Mouse (Mus musculus) liver, embryonic 13.5 days (tissue): ENCODE results near the gene P4ha1. TPM values are rescaled to one million over a fixed set of nuclear protein-coding genes. Genes with fewer than 3 reads are reported as not detected.
"Not testable (repeated sequence)": the region's sequence is repeated elsewhere in the genome, so short reads cannot be mapped to it uniquely, and the experiment has no call there.

Source experiments
- ATAC-seq: fragments of 200-750 bp; cut with Nextera tagmentation; 2 replicates; pipeline ENCODE4 v1.8.0; 2017; ENCODE audit warnings: low read depth, mild to moderate bottlenecking, moderate number of reproducible peaks, moderate library complexity
- DNase-seq: peaks from one replicate; pipeline ENCODE4 v3.0.0; 2022
- H3K27ac ChIP-seq: fragments of 300-500 bp; sonication (generic); 2 replicates; pipeline ENCODE4 v1.5.1; 2015; ENCODE audit warnings: moderate library complexity, mild to moderate bottlenecking, inconsistent platforms
- H3K27me3 ChIP-seq: fragments of 300-500 bp; sonication (generic); 2 replicates; pipeline ENCODE4 v1.6.1; 2015; ENCODE audit warnings: mild to moderate bottlenecking, inconsistent platforms
- H3K36me3 ChIP-seq: fragments of 300-500 bp; sonication (generic); 2 replicates; pipeline ENCODE4 v1.6.1; 2015; ENCODE audit warnings: mild to moderate bottlenecking, inconsistent platforms
- H3K4me1 ChIP-seq: fragments of 300-500 bp; sonication (generic); replicated peaks from 2 replicates; pipeline ENCODE4 v1.6.1; 2015; ENCODE audit warnings: inconsistent platforms
- H3K4me2 ChIP-seq: fragments of 300-500 bp; sonication (generic); 2 replicates; pipeline ENCODE4 v1.6.1; 2015; ENCODE audit warnings: inconsistent platforms, mild to moderate bottlenecking, moderate library complexity
- H3K4me3 ChIP-seq: fragments of 300-500 bp; sonication (generic); replicated peaks from 2 replicates; pipeline ENCODE4 v1.5.1; 2015; ENCODE audit warnings: mild to moderate bottlenecking, inconsistent platforms
- H3K9ac ChIP-seq: fragments of 300-500 bp; sonication (generic); 2 replicates; pipeline ENCODE4 v1.6.1; 2015; ENCODE audit warnings: mild to moderate bottlenecking, inconsistent platforms
- H3K9me3 ChIP-seq: fragments of 300-500 bp; sonication (generic); replicated peaks from 2 replicates; pipeline ENCODE4 v1.6.1; 2016; ENCODE audit warnings: inconsistent platforms
- WGBS: fragments of 180-500 bp; shearing (Covaris S2); methylation state at CpG from one replicate; pipeline ENCODE4 v1.1.7; 2015; ENCODE audit not compliant: insufficient replicate concordance; 5-methylcytosine and 5-hydroxymethylcytosine counted together
- polyA plus RNA-seq: library from polyadenylated mRNA; unstranded; fragments of >200 nt; fragmentation: Nextera tagmentation; extraction: Ambion mirVana; gene quantifications from 2 replicates; pipeline ENCODE4 v1.2.1, GENCODE M21; 2015

Gene P4ha1
- polyA plus RNA-seq, 1 experiment from 2014 or later, result 13.9 TPM

DNA sequence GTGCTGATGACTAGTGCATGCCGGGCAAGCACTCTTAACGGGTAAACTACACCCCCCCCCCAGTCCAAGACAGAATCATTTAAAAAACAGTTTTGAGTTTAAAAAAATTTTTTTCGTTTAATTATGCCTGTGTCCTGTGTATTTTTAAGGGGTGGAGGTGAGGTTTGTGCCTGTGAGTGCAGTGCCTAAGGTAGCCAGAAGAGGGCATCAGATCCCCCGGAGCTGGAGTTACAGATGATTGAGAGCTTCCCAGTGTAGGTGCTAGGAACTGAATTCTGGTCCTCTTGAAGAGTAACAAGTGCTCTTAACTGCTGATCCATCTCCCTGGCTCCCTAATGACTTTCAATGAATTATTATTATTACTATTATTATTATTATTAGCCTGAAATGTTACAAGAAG, 55.6 kb downstream of the P4ha1 start:
- H3K4me3 ChIP-seq, result no peak overlapping the region
- ATAC-seq (no peak), DNase-seq (no peak)
- H3K27me3 ChIP-seq, result no peaks in the 10 kb centered on the region
- 78% methylated on average over 4 of the region's 4 CpGs for WGBS
- H3K9me3 ChIP-seq, result no peaks in the 10 kb centered on the region
- peaks cover 8% of the 10 kb centered on the region for H3K36me3 ChIP-seq
- no peak overlapping the region for H3K9ac ChIP-seq
- H3K4me1 ChIP-seq, result peaks cover 19% of the 10 kb centered on the region
- H3K27ac ChIP-seq, result no peak overlapping the region
- H3K4me2 ChIP-seq, result no peak overlapping the region

DNA sequence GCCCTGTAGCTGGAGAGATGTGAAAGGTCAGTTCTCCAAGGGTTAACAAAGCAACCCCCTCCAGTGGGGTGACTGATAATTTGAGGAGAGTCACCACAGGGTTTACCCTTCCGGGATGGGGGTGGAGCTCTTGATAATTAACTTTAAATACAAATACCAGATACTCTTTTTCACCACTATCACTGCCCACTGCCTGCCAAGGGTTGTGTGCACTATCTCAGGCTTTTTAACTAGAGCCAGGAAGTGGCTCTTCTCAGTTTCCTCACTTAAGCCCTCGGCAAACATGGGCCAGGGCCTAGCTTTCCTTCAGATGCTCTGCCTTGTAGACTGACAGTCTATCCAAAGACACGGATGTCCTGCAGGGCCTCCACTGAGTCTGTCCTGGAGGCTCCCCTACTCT, 56.8 kb downstream of the P4ha1 start:
- 15% methylated on average over 3 of the region's 3 CpGs for WGBS
- no peaks in the 10 kb centered on the region for H3K27me3 ChIP-seq
- peak overlapping the region; percentile 8; the same call in 1 of the 2 replicates for H3K4me2 ChIP-seq
- DNase-seq (no peak), ATAC-seq (peak; percentile 35)
- H3K9ac ChIP-seq, result 0 out of 2 replicates have a peak overlapping the region, but pooled peaks have one; percentile 10
- peaks cover 19% of the 10 kb centered on the region for H3K4me1 ChIP-seq
- no peaks in the 10 kb centered on the region for H3K36me3 ChIP-seq
- H3K27ac ChIP-seq, result peak overlapping the region; percentile 73
- no peaks in the 10 kb centered on the region for H3K9me3 ChIP-seq
- H3K4me3 ChIP-seq, result no peak overlapping the region

DNA sequence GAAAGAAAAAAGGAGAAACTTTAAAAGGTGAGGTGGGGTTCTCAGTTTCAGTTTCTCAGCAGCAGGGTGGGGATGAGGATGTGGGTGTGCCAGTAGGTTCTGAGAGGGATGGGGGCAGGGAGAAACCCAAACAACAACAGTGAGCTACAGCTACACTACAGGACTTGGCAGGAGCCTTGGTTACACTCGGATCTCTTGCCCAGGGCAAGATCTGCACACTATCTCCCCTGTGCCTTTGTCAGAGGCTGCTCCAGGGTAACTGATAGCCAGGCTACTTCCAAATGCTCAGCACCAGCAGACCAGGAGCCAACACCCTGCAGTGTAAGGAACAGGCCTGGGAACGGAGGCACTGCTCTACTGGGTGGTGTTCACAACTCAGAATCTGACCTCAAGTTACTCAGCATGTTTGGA, 57.3 kb downstream of the P4ha1 start:
- peak; percentile 87 for ATAC-seq
- H3K4me2 ChIP-seq, result peak overlapping the region; percentile 8; the same call in 1 of the 2 replicates

DNA sequence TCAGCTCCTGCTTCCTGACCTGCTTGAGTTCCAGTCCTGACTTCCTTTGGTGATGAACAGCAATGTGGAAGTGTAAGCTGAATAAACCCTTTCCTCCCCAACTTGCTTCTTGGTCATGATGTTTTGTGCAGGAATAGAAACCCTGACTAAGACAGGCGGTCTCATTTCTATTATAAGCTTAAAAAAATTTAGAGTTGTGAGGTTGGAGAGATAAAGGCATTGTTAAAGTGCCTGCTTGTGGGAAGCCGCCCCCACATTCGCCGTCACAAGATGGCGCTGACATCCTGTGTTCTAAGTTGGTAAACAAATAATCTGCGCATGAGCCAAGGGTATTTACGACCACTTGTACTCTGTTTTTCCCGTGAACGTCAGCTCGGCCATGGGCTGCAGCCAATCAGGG, 58.5 kb downstream of the P4ha1 start:
- ATAC-seq, H3K27me3 ChIP-seq, H3K9ac ChIP-seq, H3K4me3 ChIP-seq, H3K27ac ChIP-seq, H3K4me2 ChIP-seq, H3K9me3 ChIP-seq, H3K36me3 ChIP-seq, DNase-seq: not testable (repeated sequence)
- 78% methylated on average over 6 of the region's 10 CpGs for WGBS
- H3K4me1 ChIP-seq, result peaks cover 19% of the 10 kb centered on the region

More for the DNA sequence above, 57.3 kb downstream of the P4ha1 start:
- Histone ChIP-seq H3K27ac (peak overlapping the region; percentile 73), H3K9me3 (no peaks in the 10 kb centered on the region), H3K36me3 (no peaks in the 10 kb centered on the region), H3K4me1 (peaks cover 19% of the 10 kb centered on the region), H3K4me3 (no peak overlapping the region), H3K27me3 (no peaks in the 10 kb centered on the region), H3K9ac (0 out of 2 replicates have a peak overlapping the region, but pooled peaks have one; percentile 10)
- 29% methylated on average over 2 of the region's 2 CpGs for WGBS
- no peak for DNase-seq

DNA sequence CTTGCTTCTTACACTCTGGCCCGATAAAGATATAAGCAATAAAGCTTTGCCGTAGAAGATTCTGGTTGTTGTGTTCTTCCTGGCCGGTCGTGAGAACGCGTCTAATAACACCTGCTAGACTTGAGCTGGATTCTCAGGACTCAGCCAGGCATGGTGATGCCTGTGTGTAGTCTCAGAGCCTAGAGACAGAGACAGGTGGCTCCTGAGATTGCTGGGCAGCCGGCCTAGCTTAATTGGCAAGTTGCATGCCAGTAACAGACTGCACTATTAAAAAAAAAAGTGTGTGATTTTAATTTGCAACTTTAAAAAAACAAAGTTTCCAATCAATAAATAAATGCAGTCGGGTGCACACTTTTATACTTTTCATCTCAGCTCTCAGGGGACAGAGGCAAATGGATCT, 63.9 kb downstream of the P4ha1 start:
- no peaks in the 10 kb centered on the region for H3K36me3 ChIP-seq
- peaks cover 4% of the 10 kb centered on the region; the same call in 1 of the 2 replicates for H3K9me3 ChIP-seq
- ATAC-seq (no peak), DNase-seq (no peak)
- 78% methylated on average over 8 of the region's 8 CpGs for WGBS
- no peak overlapping the region for H3K27ac ChIP-seq
- H3K9ac ChIP-seq, result no peak overlapping the region
- H3K4me2 ChIP-seq, result no peak overlapping the region
- H3K4me3 ChIP-seq, result no peak overlapping the region
- no peaks in the 10 kb centered on the region for H3K4me1 ChIP-seq
- H3K27me3 ChIP-seq, result no peaks in the 10 kb centered on the region

DNA sequence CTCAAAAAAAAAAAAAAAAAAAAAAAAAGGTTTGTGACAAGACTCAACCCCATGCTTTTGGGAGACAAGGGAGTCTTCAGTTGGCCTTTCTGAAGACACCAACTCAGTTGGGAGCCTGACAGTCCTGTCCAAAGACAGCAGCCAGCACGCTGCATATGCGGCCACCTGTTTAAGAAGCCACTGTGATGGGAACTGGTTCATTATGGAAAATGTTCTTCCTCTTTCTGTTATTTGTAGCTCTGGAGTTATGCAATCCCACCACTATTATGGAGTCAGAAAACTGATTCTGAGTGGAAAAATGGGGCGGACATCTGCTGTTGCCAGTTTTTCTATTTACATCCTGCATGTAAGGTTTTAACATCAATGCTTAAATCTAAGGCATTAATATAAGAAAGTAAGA, 66.6 kb downstream of the P4ha1 start:
- no peak overlapping the region for H3K27ac ChIP-seq
- DNase-seq (no peak), ATAC-seq (no peak)
- H3K4me1 ChIP-seq, result no peaks in the 10 kb centered on the region
- H3K27me3 ChIP-seq, result no peaks in the 10 kb centered on the region
- no peaks in the 10 kb centered on the region for H3K36me3 ChIP-seq
- no peak overlapping the region for H3K4me2 ChIP-seq
- peaks cover 4% of the 10 kb centered on the region; the same call in 1 of the 2 replicates for H3K9me3 ChIP-seq
- H3K4me3 ChIP-seq, result no peak overlapping the region
- no peak overlapping the region for H3K9ac ChIP-seq
- WGBS, result 86% methylated on average over 3 of the region's 3 CpGs

DNA sequence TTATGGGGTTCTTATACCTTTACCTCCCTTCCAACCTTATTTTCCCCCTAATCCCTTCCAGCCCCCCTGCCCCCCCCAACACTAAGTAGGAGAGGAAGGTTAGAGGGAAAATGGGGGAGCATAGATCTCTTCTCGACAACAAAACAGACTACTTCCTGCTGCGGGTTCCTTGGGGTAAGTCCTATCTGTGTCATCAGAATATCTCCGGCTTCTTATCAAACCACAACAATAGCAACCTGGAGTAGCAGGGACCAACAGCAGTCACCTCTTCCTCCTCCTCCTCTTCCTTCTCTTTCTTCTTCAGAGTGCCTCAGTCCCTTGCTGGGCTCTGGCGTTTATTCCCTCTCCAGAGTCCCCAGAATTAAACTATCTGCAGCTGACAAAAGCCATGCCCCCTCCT, 68.8 kb downstream of the P4ha1 start:
- WGBS, result 4% methylated on average over 4 of the region's 4 CpGs
- Histone ChIP-seq H3K9ac (no peak overlapping the region), H3K27me3 (no peaks in the 10 kb centered on the region), H3K4me1 (no peaks in the 10 kb centered on the region), H3K36me3 (no peaks in the 10 kb centered on the region), H3K4me2 (no peak overlapping the region), H3K4me3 (no peak overlapping the region), H3K27ac (no peak overlapping the region), H3K9me3 (peaks cover 4% of the 10 kb centered on the region; the same call in 1 of the 2 replicates)
- DNase-seq (no peak), ATAC-seq (no peak)

DNA sequence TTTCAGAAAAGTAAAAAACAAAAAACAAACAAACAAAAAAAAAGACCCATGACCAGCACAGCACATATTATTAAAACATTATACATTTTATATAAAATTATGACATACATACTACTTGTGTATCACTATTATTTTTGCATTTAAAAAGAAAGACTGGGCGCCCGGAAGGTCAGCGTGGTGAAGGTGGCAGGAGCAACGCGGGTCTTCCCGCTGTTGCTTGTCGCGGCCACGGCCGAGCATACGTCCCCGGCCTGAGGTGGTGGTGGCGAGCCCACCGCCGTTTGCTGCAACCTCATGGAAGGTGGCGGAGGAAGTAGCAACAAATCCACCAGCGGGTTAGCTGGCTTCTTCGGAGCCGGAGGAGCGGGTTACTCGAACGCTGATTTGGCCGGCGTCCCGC, 72.4 kb downstream of the P4ha1 start, which contains the start of gene Gm10273:
Gene Gm10273 (plus strand): TSS at position 172 of the 400 bp plus-strand sequence.
- 88% methylated on average over 12 of the region's 25 CpGs for WGBS
- not testable (repeated sequence) for H3K9ac ChIP-seq, H3K27ac ChIP-seq, H3K4me2 ChIP-seq, H3K27me3 ChIP-seq, H3K4me3 ChIP-seq, DNase-seq, H3K4me1 ChIP-seq, ATAC-seq, H3K36me3 ChIP-seq, H3K9me3 ChIP-seq

DNA sequence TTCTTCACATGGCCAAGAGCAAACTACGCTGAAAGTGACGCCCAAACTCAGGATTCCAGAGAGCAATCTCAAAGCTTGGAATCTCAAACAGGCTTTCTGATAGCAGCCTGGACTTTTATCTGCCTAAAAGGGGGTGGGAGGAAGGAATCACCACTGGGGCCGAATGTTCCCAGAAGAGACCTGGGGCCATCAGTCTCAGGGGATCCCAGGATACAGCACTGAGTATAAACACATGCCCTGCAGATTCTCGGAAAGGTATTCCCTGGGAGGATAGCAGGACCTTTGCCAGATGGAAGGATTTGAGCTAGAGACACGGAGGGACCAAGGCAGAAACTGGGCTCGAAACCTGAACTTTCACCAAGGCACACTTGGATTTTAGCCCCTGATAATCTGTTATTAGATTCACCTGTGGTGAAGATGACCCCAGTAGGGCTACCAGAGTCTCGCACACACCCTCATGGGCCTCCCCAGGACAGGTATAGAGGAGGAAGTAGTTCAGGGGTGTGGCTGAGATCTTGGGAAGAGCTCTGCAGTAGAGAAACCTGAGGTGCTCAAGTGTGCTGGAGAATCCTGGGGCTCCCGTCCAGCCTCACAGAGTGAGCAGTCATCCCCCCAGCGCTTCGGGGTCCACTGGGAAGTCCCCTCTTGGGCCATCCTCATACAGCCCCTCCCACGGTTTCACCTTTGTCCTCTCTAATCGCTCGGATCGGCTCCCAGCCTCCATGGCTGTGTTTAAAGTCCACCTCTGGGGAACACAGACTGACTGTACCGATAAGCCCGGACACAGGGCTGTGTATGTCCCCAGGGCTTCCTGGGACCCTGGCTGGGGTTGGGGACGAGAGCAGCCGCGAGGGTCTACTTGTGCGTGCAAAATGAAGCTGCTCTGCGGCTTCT, 80.0 kb downstream of the P4ha1 start, which contains the start of gene Pla2g12b:
Gene Pla2g12b (plus strand): TSS at position 762 of the 894 bp plus-strand sequence.
- Histone ChIP-seq H3K36me3 (no peaks in the 10 kb centered on the region), H3K9ac (peak within 1 kb of the TSS; percentile 53), H3K27me3 (no peaks in the 10 kb centered on the region), H3K4me2 (peak within 1 kb of the TSS; percentile 47), H3K27ac (peak within 1 kb of the TSS; percentile 73), H3K4me1 (no peaks in the 10 kb centered on the region), H3K9me3 (no peaks in the 10 kb centered on the region), H3K4me3 (peak within 1 kb of the TSS; percentile 49)
- ATAC-seq (peak; percentile 90), DNase-seq (no peak)
- WGBS, result 52% methylated on average over 21 of the region's 21 CpGs

DNA sequence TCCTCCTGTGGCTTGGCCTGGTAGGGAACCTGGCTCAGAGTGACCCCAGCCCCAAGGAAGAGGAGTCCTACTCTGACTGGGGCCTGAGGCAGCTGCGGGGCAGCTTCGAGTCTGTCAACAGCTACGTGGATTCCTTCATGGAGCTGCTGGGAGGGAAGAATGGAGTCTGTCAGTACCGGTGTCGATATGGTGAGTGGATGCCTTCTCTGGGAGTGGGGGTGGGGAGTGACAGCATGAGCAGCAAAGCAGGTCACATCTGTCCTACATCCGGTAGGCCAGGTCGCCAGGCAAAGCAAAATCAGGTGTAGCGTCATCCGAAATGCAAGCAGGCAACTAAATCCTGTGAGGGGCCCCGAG, 80.7 kb downstream of the P4ha1 start:
- Histone ChIP-seq H3K27me3 (no peaks in the 10 kb centered on the region), H3K36me3 (no peaks in the 10 kb centered on the region), H3K9me3 (no peaks in the 10 kb centered on the region), H3K4me2 (peak overlapping the region; percentile 47), H3K27ac (peak overlapping the region; percentile 73), H3K9ac (peak overlapping the region; percentile 53), H3K4me3 (peak overlapping the region; percentile 49), H3K4me1 (no peaks in the 10 kb centered on the region)
- 64% methylated on average over 10 of the region's 10 CpGs for WGBS
- ATAC-seq (peak; percentile 55), DNase-seq (no peak)

DNA sequence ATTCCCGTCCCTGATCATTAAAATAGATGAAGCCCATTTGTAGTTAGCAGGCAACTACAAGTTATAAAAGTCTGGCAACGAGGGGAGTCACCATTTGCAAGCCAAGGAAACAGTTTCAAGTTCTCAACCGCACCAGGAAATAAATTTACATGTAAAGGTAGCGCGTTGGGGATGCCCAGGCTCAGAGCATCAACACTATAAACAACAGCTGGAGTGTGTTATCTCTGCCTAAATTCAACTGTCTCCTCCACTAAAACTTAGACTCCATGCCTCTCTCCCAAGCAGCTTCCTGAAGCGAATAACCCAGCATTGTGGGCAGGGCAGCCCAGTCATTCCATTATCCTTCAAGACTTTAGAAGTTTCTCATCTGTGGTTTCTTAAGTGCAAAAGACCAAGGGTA, 85.4 kb downstream of the P4ha1 start:
- Histone ChIP-seq H3K36me3 (no peaks in the 10 kb centered on the region), H3K27me3 (no peaks in the 10 kb centered on the region), H3K4me2 (no peak overlapping the region), H3K4me3 (no peak overlapping the region), H3K9me3 (no peaks in the 10 kb centered on the region), H3K9ac (no peak overlapping the region), H3K27ac (no peak overlapping the region), H3K4me1 (no peaks in the 10 kb centered on the region)
- ATAC-seq (no peak), DNase-seq (no peak)
- WGBS, result 46% methylated on average over 6 of the region's 6 CpGs
